Mouse (Mus musculus) adrenal gland, adult 18-20 months (tissue): Measurements from ENCODE around the gene Eddm3b. TPM values are rescaled to one million over a fixed set of nuclear protein-coding genes. Genes with fewer than 3 reads are reported as not detected.

Experiments
- DNase-seq, 2 experiments: peaks; one replicate each; pipeline ENCODE4 v3.0.0; 2021 to 2022; ENCODE audit warnings: low spot score in 2 of 2
- long read RNA-seq, 2 experiments: library from polyadenylated mRNA; stranded (forward); transcript quantifications; one replicate each; pipeline ENCODE4 v2.0.0; 2021
- total RNA-seq, 2 experiments: library from RNA; stranded (reverse); gene quantifications; 1 replicate in 1 of 2; 2 replicates in 1 of 2; pipeline ENCODE4 v1.2.3; 2021

Eddm3b gene
- not detected for total RNA-seq
- long read RNA-seq, experiment 1 = 0 reads
- long read RNA-seq, experiment 2 = 0 reads

- no peak for DNase-seq
Measured at GRCm38 (mm10) chr14:51113916-51114560, at the start of gene Eddm3b. TSS of gene Eddm3b (plus strand) at chr14:51114426.

- no peak for DNase-seq
Measured at GRCm38 (mm10) chr14:51068956-51069355, 45.3 kb upstream of the Eddm3b start.

- DNase-seq = peak; percentile 26 to 37
Measured at GRCm38 (mm10) chr14:51069617-51070016, 44.6 kb upstream of the Eddm3b start.

GRCm38 (mm10) chr14:51074335-51074734 is 39.9 kb upstream of the Eddm3b start, which contains the start of gene Olfr750:
TSS of gene Olfr750 (minus strand) at chr14:51074435.
- DNase-seq = no peak

GRCm38 (mm10) chr14:51079180-51079579 is 35.0 kb upstream of the Eddm3b start:
- no peak for DNase-seq

GRCm38 (mm10) chr14:51081035-51081434 is 33.2 kb upstream of the Eddm3b start:
- DNase-seq = no peak

- DNase-seq = peak; percentile 77 to 81
Measured at GRCm38 (mm10) chr14:51082599-51083581, 31.3 kb upstream of the Eddm3b start.

GRCm38 (mm10) chr14:51083805-51084204 is 30.4 kb upstream of the Eddm3b start:
- no peak for DNase-seq

- DNase-seq = no peak
Measured at GRCm38 (mm10) chr14:51085086-51085485, 29.1 kb upstream of the Eddm3b start.

GRCm38 (mm10) chr14:51085911-51086310 is 28.3 kb upstream of the Eddm3b start:
- DNase-seq = no peak

GRCm38 (mm10) chr14:51087762-51088161 is 26.5 kb upstream of the Eddm3b start:
- no peak for DNase-seq

- DNase-seq = peak; percentile 81 to 89
Measured at GRCm38 (mm10) chr14:51088166-51088969, 25.9 kb upstream of the Eddm3b start.

GRCm38 (mm10) chr14:51088970-51089673 is 25.1 kb upstream of the Eddm3b start:
- peak; percentile 96 to 99 for DNase-seq

GRCm38 (mm10) chr14:51089674-51090076 is 24.6 kb upstream of the Eddm3b start:
- DNase-seq = peak in 1 of 2 experiments; percentile 7

- DNase-seq = peak; percentile 85 to 92
Measured at GRCm38 (mm10) chr14:51090077-51090781, 24.0 kb upstream of the Eddm3b start.

- peak; percentile 24 to 50 for DNase-seq
Measured at GRCm38 (mm10) chr14:51090921-51091900, 23.0 kb upstream of the Eddm3b start, which contains the start of the genes Rnase4 and Ang. TSS of gene Rnase4 (plus strand) at chr14:51091077. TSS of gene Ang (plus strand) at chr14:51091150.

GRCm38 (mm10) chr14:51092073-51092620 is 22.1 kb upstream of the Eddm3b start:
- DNase-seq = no peak

GRCm38 (mm10) chr14:51093496-51093895 is 20.7 kb upstream of the Eddm3b start:
- no peak for DNase-seq
